Mouse (Mus musculus) bone marrow macrophage, adult 2 months (primary cell): ENCODE data around the gene Eif4e3.

Experiments used
- CTCF ChIP-seq: IDR thresholded peaks from 2 replicates; pipeline ENCODE4 v1.5.1; 2012; ENCODE audit warnings: low read depth, mild to moderate bottlenecking, low read length, moderate library complexity
- POLR2A ChIP-seq: IDR thresholded peaks from 2 replicates; pipeline ENCODE4 v1.6.1; 2012; ENCODE audit warnings: mild to moderate bottlenecking, low read depth, low read length, borderline replicate concordance

GRCm38 (mm10) chr6:99656088-99656487, 10.5 kb downstream of the Eif4e3 start:
- TF ChIP-seq CTCF (no peak), POLR2A (no peak)
